Mouse (Mus musculus) thymus, adult 2 months (tissue): ENCODE results near the gene Gnl3. TPM values are rescaled to one million over a fixed set of nuclear protein-coding genes. Genes with fewer than 3 reads are reported as not detected.
A peak's percentile ranks its signal among the peaks of the same experiment; 100 is the strongest.

Experiments
- DNase-seq: peaks from one replicate; pipeline ENCODE4 v3.0.0; 2021
- H3K27ac ChIP-seq: fragments of 200-500 bp; 2 replicates; pipeline ENCODE4 v1.5.1; 2012; ENCODE audit warnings: low read length, control low read depth; ENCODE audit not compliant: control insufficient read depth, insufficient read depth
- H3K27me3 ChIP-seq: fragments of 200-500 bp; 2 replicates; pipeline ENCODE4 v1.6.1; 2012; ENCODE audit warnings: mild to moderate bottlenecking, low read length, moderate library complexity, mixed read lengths; ENCODE audit not compliant: control insufficient read depth, insufficient read depth
- H3K36me3 ChIP-seq: fragments of 200-500 bp; 2 replicates; pipeline ENCODE4 v1.6.1; 2012; ENCODE audit warnings: mild to moderate bottlenecking, low read length, moderate library complexity; ENCODE audit not compliant: control insufficient read depth, insufficient read depth
- H3K4me1 ChIP-seq: fragments of 200-500 bp; replicated peaks from 2 replicates; pipeline ENCODE4 v1.6.1; 2012; ENCODE audit warnings: low read length; ENCODE audit not compliant: control insufficient read depth, insufficient read depth
- H3K4me3 ChIP-seq: fragments of 200-500 bp; 2 replicates; pipeline ENCODE4 v1.5.1; 2012; ENCODE audit warnings: mild to moderate bottlenecking, low read length, control low read depth, moderate library complexity; ENCODE audit not compliant: control insufficient read depth, insufficient read depth
- CTCF ChIP-seq: fragments of 200-500 bp; IDR thresholded peaks from 2 replicates; pipeline ENCODE4 v1.5.1; 2012; ENCODE audit warnings: mild to moderate bottlenecking, control low read depth, low read length, moderate library complexity, borderline replicate concordance; ENCODE audit not compliant: control insufficient read depth, poor library complexity, insufficient read depth; ENCODE audit errors: extremely low read depth
- POLR2A ChIP-seq: fragments of 200-500 bp; IDR thresholded peaks from 2 replicates; pipeline ENCODE4 v1.6.1; 2012; ENCODE audit warnings: mild to moderate bottlenecking, low read length, control low read depth, moderate library complexity; ENCODE audit not compliant: control insufficient read depth, poor library complexity, insufficient read depth; ENCODE audit errors: extremely low read depth
- WGBS: fragments of 180-500 bp; shearing (Covaris S2); methylation state at CpG from one replicate; pipeline ENCODE4 v1.1.7; 2018; 5-methylcytosine and 5-hydroxymethylcytosine counted together
- polyA plus RNA-seq: library from polyadenylated mRNA; depleted of rRNA; stranded (reverse); fragments of >200 nt; gene quantifications from 2 replicates; pipeline ENCODE4 v1.2.3, GENCODE M21; 2012

Gnl3 gene
- polyA plus RNA-seq, 1 experiment, result 32.9 TPM

DNA sequence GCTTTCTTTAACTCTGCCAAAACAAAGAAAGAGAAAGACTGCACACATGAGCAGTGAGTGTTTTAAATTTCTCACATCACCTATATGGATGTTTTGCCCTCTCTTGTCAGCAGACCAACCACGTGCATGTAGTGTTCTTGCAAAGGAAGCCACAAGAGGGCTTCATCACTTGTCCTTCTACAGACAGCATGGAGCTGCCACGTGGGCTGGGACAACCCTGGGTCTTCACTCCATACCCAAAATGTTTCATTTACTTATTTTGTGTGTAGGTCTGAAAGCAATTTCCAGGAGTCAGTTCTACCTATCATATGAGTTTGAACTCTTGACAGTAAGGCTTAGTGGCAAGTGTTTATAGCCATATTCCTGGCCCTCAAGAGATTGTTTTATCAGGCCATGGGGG, 1.1 kb downstream of the Gnl3 start:
- Histone ChIP-seq H3K4me3 (peak overlapping the region; percentile 65; the same call in 1 of the 2 replicates), H3K27me3 (no peaks in the 10 kb centered on the region), H3K4me1 (peaks cover 8% of the 10 kb centered on the region), H3K27ac (no peak overlapping the region), H3K36me3 (peaks cover 31% of the 10 kb centered on the region)
- TF ChIP-seq CTCF, result no peak
- TF ChIP-seq POLR2A, result no peak
- 0% methylated on average over 2 of the region's 2 CpGs for WGBS
- peak; percentile 21 for DNase-seq

DNA sequence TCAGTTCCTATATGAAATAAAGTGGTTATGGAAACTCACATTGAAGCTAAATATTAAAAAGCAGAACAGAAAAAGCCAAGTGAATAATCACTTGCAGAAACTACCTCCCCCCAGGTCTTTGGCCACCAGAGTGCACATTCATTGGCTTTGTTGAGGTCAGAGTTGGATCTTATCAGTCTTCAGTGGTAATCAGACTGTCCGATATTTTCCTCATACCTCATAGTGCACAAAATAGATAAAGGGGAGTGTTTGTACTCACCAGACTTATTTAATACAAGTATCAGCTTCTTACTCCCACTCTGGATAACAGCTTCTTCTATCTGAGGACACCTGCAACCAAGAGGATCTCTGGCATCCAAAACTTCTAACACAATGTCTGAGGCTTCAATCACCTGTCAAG, 2.9 kb downstream of the Gnl3 start:
- peaks cover 8% of the 10 kb centered on the region for H3K4me1 ChIP-seq
- H3K27ac ChIP-seq, result no peak overlapping the region
- TF ChIP-seq CTCF (no peak), POLR2A (no peak)
- peaks cover 46% of the 10 kb centered on the region for H3K36me3 ChIP-seq
- DNase-seq, result no peak
- no peaks in the 10 kb centered on the region for H3K27me3 ChIP-seq
- no peak overlapping the region for H3K4me3 ChIP-seq
- WGBS, result 72% methylated on average over 1 of the region's 1 CpGs

DNA sequence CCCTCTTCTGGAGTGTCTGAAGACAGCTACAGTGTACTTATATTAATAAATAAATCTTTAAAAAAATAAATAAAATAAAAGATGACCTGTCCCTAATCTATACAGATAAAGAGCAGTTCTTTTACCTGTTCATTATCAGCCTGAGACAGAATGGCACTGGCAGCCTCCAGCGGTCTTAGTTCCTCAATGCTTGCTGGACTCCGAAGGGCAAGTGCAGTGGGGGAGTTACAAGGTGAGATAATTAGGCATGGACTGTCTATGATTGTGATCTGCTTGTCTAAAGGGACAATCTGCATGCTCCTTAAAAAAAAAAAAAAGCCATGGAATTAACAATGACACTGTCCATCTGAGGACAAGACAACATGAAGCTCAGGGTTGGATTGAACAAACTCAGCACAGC, 5.0 kb downstream of the Gnl3 start:
- no peak for DNase-seq
- WGBS, result 98% methylated on average over 2 of the region's 2 CpGs
- H3K27me3 ChIP-seq, result no peaks in the 10 kb centered on the region
- no peak overlapping the region for H3K4me3 ChIP-seq
- H3K27ac ChIP-seq, result no peak overlapping the region
- TF ChIP-seq CTCF (no peak), POLR2A (no peak)
- peaks cover 60% of the 10 kb centered on the region for H3K36me3 ChIP-seq
- H3K4me1 ChIP-seq, result peaks cover 7% of the 10 kb centered on the region; the same call in 1 of the 2 replicates

DNA sequence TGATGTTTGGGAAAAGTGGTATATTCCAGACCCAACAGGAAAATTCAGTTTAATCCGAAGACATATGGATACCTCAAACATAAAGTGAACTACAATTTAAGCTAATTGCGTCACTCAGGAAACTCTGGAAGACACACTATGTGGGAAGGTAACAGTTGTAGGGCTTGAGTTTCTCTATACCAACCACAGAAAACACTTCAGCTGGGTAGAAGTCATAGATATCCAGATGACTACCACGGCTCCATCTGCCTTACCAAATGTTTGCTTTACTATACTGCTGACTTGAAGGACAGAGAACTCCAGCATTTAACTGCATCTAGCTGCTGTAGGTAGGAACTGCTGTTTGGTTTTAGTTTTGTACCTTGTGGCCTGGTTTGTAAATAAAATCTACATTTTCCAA, 7.4 kb downstream of the Gnl3 start:
- WGBS, result 94% methylated on average over 3 of the region's 3 CpGs

DNA sequence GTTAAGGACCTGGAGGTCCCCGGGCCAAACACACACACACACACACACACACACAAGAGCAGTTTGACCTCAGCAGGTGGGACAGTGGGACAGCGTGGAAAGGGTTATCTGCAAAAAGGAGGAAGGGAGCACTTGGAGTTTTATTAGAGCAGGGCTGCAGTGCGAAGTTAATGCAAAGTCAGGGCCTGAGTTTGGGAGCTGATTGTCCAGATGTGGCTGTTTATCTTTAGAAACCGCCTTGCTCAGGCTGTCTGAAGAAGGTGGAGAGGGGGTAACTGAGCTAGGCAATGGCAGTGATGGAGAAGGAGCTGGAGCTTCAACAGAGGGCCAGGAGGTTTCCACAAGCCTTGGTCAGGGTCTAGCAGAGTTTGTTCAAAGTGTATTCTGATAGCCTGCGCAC, 12.2 kb downstream of the Gnl3 start:
- H3K27me3 ChIP-seq, result no peaks in the 10 kb centered on the region
- TF ChIP-seq POLR2A (no peak), CTCF (no peak)
- H3K4me1 ChIP-seq, result 0 out of 2 replicates have a peak, but pooled peaks cover 3% of the 10 kb centered on the region
- DNase-seq, result no peak
- 96% methylated on average over 5 of the region's 5 CpGs for WGBS
- peaks cover 21% of the 10 kb centered on the region for H3K36me3 ChIP-seq
- no peak overlapping the region for H3K4me3 ChIP-seq
- no peak overlapping the region for H3K27ac ChIP-seq

More for the DNA sequence above, 7.4 kb downstream of the Gnl3 start:
- DNase-seq, result no peak
- TF ChIP-seq POLR2A, result no peak
- TF ChIP-seq CTCF, result no peak
- H3K4me3 ChIP-seq, result no peak overlapping the region
- no peaks in the 10 kb centered on the region for H3K4me1 ChIP-seq
- H3K36me3 ChIP-seq, result peaks cover 56% of the 10 kb centered on the region
- H3K27ac ChIP-seq, result no peak overlapping the region
- no peaks in the 10 kb centered on the region for H3K27me3 ChIP-seq

DNA sequence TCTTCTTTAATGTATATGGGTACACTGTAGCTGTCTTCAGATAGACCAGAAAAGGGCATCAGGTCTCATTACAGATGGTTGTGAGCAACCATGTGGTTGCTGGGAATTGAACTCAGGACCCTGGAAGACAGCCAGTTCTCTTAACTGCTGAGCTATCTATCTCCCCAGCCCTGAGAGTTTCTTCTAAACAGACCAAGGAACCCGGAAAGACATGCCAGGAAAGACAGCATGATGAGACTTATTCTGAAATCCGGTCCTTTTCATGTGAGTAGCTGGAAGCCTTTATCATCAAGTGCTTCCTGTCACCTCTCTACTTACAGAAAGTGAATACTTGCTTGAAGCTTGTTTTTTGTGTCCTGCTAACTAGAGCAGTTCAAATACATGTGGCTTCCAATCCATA, 14.4 kb downstream of the Gnl3 start:
- no peak for TF ChIP-seq CTCF
- no peak for TF ChIP-seq POLR2A
- H3K27ac ChIP-seq, result no peak overlapping the region
- 90% methylated on average over 2 of the region's 2 CpGs for WGBS
- DNase-seq, result no peak
- H3K4me1 ChIP-seq, result 0 out of 2 replicates have a peak, but pooled peaks cover 3% of the 10 kb centered on the region
- H3K4me3 ChIP-seq, result no peak overlapping the region
- no peaks in the 10 kb centered on the region for H3K27me3 ChIP-seq
- 0 out of 2 replicates have a peak, but pooled peaks cover under 1% of the 10 kb centered on the region for H3K36me3 ChIP-seq

DNA sequence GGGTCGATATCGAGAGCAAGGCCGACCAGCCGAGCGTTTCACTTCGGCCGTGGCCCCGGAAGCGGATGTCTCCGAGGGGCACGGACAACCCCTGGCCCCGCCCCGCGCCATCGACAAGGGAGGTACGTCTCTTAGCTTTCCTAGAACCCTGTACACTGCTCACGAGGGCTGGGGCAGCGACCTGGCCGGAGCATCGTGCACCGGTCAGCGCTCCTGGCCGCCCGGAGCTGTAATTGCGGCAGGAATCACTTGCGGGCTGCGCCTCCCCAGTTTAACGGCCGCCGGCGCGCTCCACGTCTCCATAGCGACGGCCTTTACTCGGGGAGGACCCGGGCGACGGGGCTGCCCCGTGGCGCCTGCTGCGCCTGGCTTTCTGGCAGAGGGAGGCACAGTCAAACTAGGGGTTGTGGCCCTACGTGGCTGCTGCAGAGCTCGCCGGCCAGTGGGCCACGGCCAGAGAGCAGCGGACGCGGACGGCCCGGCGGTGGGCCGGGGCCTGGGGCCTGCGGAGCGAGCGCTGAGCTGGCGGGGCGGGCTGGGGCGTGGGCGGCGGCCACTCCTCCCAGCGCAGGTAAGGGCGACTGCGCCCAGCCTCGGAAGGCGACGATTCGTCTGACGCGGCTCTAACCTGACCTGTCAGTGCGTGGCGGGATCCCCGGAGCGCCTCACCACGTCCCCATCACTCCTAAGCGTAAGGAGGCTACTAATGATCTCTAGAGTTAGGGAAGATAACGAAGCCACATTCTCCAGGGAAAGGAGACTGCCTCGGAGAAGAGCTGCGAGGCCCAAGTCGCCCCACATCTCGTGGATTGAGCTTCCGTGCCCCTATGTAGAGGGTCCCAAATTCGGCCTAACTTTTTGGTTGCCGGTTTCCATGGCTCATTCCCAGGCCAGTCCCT, 17.4 kb downstream of the Gnl3 start, which contains the start of the genes Glt8d1 and Spcs1:
TSS of gene Glt8d1 (plus strand) at position 94 of the 899 bp plus-strand sequence.
TSS of gene Spcs1 (minus strand) at position 366 of the 899 bp plus-strand sequence.
- under 1% methylated on average over 84 of the region's 84 CpGs for WGBS
- Histone ChIP-seq H3K4me3 (peak within 1 kb of the TSS; percentile 90), H3K27me3 (no peaks in the 10 kb centered on the region), H3K27ac (peak within 1 kb of the TSS; percentile 1; the same call in 1 of the 2 replicates), H3K4me1 (0 out of 2 replicates have a peak, but pooled peaks cover 3% of the 10 kb centered on the region), H3K36me3 (no peaks in the 10 kb centered on the region)
- DNase-seq, result peak; percentile 89
- TF ChIP-seq POLR2A (peak; percentile 67), CTCF (no peak)
